Mouse (Mus musculus): Measurements from ENCODE around the gene Rae1. TPM values are rescaled to one million over a fixed set of nuclear protein-coding genes. Genes with fewer than 3 reads are reported as not detected.

Gene Rae1
- total RNA-seq, 1 experiment from 2014 or later, result 45.8 TPM

DNA sequence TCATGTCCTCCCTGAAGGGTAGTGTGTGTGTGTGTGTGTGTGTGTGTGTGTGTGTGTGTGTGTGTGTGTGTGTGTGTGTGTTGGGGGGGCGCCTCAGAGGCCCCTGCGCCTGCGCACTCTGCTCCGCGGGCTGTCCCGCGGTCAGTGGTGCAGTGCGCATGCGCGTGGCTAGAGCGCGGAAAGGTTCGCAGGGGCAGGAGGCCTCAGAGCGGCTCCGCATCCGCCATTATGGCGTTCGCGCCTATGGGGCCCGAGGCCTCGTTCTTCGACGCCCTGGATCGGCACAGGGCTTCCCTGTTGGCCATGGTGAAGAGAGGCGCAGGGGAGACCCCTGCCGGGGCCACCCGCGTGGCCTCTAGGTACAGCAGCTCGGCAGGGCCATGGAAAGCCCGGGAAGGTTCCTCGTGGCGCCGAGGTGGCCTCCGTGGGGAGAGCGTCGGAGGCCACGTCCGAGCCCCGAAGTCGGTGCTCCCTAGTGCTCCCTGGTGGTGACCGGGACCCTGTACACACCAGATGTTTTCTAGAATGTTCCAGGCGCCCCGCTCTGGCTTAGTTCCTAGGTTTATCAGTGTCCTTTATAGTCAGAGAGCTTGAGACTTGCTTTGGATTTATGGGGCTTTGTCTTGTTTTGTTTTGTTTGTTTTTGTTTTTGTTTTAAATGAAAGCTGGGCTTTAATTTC, 20.1 kb upstream of the Rae1 start:
- no peak for ATAC-seq (replicated peaks in 1 of 2; ENCODE audit: insufficient read depth in 1 of 2, low FRiP score in 2 of 2, low TSS enrichment in 1 of 2, low read depth in 1 of 2, poor library complexity in 2 of 2, severe bottlenecking in 2 of 2)

DNA sequence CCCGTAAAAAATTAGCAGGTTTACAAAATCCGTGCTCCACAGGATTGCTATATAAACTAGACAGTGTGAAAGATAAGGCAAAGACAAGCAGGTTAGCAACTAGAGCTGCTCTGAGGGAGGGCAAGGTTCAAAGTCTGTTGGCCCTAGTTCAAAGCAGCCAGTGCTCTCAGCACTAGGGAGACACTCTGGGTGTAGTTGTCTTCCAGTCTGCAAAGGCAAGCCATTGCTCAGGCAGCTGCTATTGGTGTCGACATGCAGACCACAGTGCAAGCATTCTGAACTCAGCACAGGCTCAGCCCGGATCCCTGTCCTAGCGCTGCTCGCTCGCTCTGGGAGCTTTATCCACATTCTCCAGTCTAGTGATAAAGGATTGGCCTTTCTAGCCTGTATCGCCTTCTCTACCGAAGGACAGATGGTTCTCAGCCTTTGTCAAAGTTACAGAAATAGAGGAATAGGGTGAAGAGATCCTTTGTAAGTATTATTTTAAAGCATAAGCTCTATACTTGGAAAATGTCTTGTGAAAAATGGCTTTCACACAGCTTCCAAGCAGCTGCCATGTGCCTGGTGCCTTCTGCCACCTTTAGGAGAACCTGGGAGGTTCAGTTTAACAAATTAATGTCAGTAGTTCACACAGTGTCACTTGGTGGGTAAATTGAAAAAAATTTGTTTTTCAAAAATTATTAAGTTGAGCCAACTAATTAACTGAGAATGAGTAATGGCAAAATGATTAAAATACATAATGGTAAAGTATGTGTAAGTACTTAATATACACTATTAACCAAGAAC, 16.9 kb upstream of the Rae1 start:
- no peak for ATAC-seq (replicated peaks in 1 of 2; ENCODE audit: insufficient read depth in 1 of 2, low FRiP score in 2 of 2, low TSS enrichment in 1 of 2, low read depth in 1 of 2, poor library complexity in 2 of 2, severe bottlenecking in 2 of 2)

GRCm38 (mm10) chr2:172990161-172990560, 9.8 kb upstream of the Rae1 start:
- ATAC-seq (replicated peaks in 1 of 2; ENCODE audit: insufficient read depth in 1 of 2, low FRiP score in 2 of 2, low TSS enrichment in 1 of 2, low read depth in 1 of 2, poor library complexity in 2 of 2, severe bottlenecking in 2 of 2), result no peak

DNA sequence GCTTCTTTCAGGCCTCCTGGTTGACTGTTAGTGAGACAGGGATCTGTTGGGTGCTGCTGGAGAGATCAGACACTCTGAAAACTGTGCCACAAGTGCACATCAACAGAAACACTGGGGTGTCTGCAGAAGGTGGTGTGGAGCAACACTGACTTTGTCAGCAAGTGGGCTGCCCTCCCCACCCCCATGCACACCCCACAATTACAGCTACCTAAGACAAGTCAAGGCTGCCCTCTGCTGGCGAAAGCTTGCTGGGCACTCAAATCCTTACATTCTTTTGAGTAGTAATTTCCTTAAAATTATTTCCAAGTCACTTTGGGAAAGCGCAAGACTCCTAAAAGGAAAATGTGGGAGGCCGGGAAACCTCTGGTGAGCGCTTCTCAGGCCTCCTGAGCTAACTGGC, 3.7 kb upstream of the Rae1 start:
- ATAC-seq (replicated peaks in 1 of 2; ENCODE audit: insufficient read depth in 1 of 2, low FRiP score in 2 of 2, low TSS enrichment in 1 of 2, low read depth in 1 of 2, poor library complexity in 2 of 2, severe bottlenecking in 2 of 2), result 0 out of 4 replicates have a peak, but pooled peaks of 1 of the 2 experiments have one; percentile 13

GRCm38 (mm10) chr2:172997748-172998147, 2.2 kb upstream of the Rae1 start:
- no peak for ATAC-seq (replicated peaks in 1 of 2; ENCODE audit: insufficient read depth in 1 of 2, low FRiP score in 2 of 2, low TSS enrichment in 1 of 2, low read depth in 1 of 2, poor library complexity in 2 of 2, severe bottlenecking in 2 of 2)

GRCm38 (mm10) chr2:172998478-172998877, 1.4 kb upstream of the Rae1 start:
- no peak for ATAC-seq (replicated peaks in 1 of 2; ENCODE audit: insufficient read depth in 1 of 2, low FRiP score in 2 of 2, low TSS enrichment in 1 of 2, low read depth in 1 of 2, poor library complexity in 2 of 2, severe bottlenecking in 2 of 2)

DNA sequence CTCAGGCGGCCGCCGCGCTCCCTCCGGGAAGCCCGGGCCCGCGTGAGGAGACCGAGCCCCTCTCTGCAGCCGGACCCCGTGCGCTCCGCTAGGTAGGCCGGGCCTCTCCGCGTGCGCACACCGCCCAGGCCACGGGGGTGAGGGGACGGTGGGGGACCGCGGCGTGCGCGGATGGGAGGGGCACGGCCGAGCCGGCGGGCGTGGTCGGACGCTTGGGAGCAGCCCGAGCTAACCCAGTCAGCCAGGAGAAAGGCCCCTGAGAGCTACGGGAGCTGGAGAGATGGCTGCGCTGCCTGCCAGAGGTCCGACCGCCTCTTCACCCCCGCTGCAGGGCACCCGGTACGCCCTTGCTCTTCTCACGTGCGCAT, 352 bp downstream of the Rae1 start:
- ATAC-seq (replicated peaks in 1 of 2; ENCODE audit: insufficient read depth in 1 of 2, low FRiP score in 2 of 2, low TSS enrichment in 1 of 2, low read depth in 1 of 2, poor library complexity in 2 of 2, severe bottlenecking in 2 of 2), result peak; percentile 18 to 39; a peak in 3 of 4 replicates

DNA sequence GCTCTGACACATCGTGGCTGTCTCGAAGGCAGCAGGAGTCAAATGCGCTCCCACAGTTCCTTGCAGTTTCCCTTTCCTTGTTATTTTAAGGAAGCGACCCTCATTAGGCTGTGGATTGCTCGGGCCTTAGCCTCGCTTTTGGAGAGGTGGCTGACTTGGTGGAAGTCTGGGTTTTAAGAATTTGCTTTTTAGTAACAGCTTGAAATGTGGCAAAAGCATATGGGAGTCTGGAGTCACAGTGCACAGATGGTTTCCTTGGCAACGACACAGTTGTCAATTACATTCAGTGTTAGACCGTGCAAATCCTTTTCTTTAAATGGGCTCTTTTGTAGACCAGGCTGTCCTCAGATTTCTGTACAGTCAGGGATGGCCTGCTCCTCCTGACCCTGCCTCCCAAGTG, 1.0 kb downstream of the Rae1 start:
- ATAC-seq (replicated peaks in 1 of 2; ENCODE audit: insufficient read depth in 1 of 2, low FRiP score in 2 of 2, low TSS enrichment in 1 of 2, low read depth in 1 of 2, poor library complexity in 2 of 2, severe bottlenecking in 2 of 2), result no peak

DNA sequence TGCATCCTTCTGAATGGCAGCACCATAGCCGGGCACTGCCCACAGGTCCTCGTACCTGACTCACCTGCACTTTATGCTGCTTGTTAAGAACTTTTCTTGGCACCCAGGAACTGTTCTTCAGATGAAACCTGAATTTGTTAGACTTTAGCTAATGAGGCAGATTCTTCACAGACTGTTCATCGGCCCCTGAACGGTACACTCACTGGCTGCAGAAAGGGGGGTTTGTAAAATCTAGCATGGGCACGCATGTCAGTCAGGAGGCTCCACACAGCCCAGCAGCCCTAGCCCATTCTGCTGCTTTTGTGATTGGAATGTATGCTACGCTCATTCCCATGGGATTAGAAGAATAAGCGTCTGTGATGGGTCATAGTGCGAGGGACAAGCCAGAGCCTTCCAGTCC, 3.8 kb downstream of the Rae1 start:
- ATAC-seq (replicated peaks in 1 of 2; ENCODE audit: insufficient read depth in 1 of 2, low FRiP score in 2 of 2, low TSS enrichment in 1 of 2, low read depth in 1 of 2, poor library complexity in 2 of 2, severe bottlenecking in 2 of 2), result no peak

- ATAC-seq (replicated peaks in 1 of 2; ENCODE audit: insufficient read depth in 1 of 2, low FRiP score in 2 of 2, low TSS enrichment in 1 of 2, low read depth in 1 of 2, poor library complexity in 2 of 2, severe bottlenecking in 2 of 2), result no peak
Measured at GRCm38 (mm10) chr2:173010220-173010717, 10.4 kb downstream of the Rae1 start.

DNA sequence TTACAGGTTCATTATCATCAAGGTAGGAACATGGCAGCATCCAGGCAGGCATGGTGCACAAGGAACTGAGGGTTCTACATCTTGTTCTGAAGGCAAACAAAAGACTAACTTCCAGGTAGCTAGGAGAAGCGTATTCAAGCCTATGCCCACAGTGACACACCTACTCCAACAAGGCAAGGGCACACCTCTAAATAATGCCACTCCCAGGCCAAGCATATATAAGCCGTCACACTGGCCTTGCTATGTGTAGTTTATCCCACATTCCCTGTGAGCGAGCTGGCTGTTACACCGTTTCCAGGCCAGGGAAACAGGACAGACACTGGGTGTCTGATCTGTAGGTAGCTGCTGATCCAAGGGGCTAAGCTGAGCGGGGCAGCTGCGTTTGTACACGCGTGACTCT, 11.5 kb downstream of the Rae1 start:
- ATAC-seq (replicated peaks in 1 of 2; ENCODE audit: insufficient read depth in 1 of 2, low FRiP score in 2 of 2, low TSS enrichment in 1 of 2, low read depth in 1 of 2, poor library complexity in 2 of 2, severe bottlenecking in 2 of 2), result no peak

GRCm38 (mm10) chr2:173014741-173015287, 14.9 kb downstream of the Rae1 start:
- ATAC-seq (replicated peaks in 1 of 2; ENCODE audit: insufficient read depth in 1 of 2, low FRiP score in 2 of 2, low TSS enrichment in 1 of 2, low read depth in 1 of 2, poor library complexity in 2 of 2, severe bottlenecking in 2 of 2), result no peak

- peak; percentile 55 to 71 for ATAC-seq (replicated peaks in 1 of 2; ENCODE audit: insufficient read depth in 1 of 2, low FRiP score in 2 of 2, low TSS enrichment in 1 of 2, low read depth in 1 of 2, poor library complexity in 2 of 2, severe bottlenecking in 2 of 2)
Measured at GRCm38 (mm10) chr2:173017940-173018339, 18.0 kb downstream of the Rae1 start.

GRCm38 (mm10) chr2:173018618-173019017, 18.7 kb downstream of the Rae1 start:
- peak in 1 of 2 experiments; percentile 8; a peak in 1 of 4 replicates for ATAC-seq (replicated peaks in 1 of 2; ENCODE audit: insufficient read depth in 1 of 2, low FRiP score in 2 of 2, low TSS enrichment in 1 of 2, low read depth in 1 of 2, poor library complexity in 2 of 2, severe bottlenecking in 2 of 2)

DNA sequence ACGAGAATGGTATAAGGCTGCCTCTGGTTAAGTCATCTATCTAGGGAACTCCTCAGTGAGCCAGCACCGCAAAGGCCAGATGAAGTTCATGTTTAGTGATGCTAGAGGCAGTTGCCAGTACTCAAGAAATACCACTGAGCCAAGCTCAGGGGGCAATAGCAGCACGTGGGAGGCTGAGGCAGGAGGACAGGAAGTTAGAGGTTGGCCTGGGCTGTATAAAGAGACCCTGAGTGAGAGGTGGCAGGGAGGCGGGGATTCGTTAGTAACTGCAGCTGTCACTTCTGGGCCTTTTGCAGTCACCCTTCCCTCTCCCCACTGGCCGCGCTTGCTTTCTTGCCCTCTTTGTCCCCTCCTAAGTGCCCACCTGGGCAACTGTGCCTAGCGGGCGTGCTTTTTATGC, 19.4 kb downstream of the Rae1 start:
- peak; percentile 11 to 20; a peak in 2 of 4 replicates for ATAC-seq (replicated peaks in 1 of 2; ENCODE audit: insufficient read depth in 1 of 2, low FRiP score in 2 of 2, low TSS enrichment in 1 of 2, low read depth in 1 of 2, poor library complexity in 2 of 2, severe bottlenecking in 2 of 2)

DNA sequence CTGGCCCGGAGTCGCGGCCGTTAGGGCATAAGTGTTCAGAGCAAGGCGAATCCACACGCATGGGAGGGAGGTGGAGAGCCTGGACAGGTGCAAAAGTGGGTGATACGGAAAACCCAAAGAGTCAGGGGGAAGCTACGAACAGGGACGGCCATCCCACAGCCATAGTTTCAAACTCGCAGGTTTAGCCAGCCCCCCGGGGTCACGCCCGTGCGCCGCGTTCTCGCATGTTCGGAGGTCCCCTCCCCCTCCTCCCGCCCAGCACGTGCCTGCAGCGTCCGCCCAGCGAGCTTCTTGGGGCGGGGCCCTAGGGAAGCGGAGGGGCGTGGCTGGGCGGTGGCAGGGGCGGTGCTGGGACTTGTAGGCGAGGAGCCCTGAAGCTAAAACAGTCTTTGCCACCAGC, 19.9 kb downstream of the Rae1 start:
- peak; percentile 47 to 57 for ATAC-seq (replicated peaks in 1 of 2; ENCODE audit: insufficient read depth in 1 of 2, low FRiP score in 2 of 2, low TSS enrichment in 1 of 2, low read depth in 1 of 2, poor library complexity in 2 of 2, severe bottlenecking in 2 of 2)

DNA sequence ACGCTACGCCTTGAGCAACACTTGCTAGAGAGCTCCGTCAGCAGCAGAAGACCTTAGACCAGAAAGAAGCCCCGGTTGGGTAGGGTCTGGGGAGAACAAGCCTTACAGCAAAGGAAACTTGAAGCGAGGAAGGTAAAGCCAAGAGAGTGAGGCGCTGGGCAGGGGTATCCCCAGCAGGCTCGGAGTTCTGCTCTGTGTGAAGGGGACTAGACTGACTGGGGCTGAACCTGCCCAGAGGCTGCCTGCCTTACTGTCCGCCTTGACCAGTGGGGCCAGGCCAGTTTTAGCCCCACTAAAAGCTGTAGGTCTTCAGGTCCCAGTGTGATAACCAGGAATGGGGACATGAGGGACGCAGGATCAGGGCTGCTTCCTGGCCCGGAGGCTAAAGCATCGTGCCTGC, 20.5 kb downstream of the Rae1 start, which contains the start of gene Rbm38:
Rbm38 (plus strand) TSS at position 69 of the 400 bp plus-strand sequence.
- ATAC-seq (replicated peaks in 1 of 2; ENCODE audit: insufficient read depth in 1 of 2, low FRiP score in 2 of 2, low TSS enrichment in 1 of 2, low read depth in 1 of 2, poor library complexity in 2 of 2, severe bottlenecking in 2 of 2), result no peak

DNA sequence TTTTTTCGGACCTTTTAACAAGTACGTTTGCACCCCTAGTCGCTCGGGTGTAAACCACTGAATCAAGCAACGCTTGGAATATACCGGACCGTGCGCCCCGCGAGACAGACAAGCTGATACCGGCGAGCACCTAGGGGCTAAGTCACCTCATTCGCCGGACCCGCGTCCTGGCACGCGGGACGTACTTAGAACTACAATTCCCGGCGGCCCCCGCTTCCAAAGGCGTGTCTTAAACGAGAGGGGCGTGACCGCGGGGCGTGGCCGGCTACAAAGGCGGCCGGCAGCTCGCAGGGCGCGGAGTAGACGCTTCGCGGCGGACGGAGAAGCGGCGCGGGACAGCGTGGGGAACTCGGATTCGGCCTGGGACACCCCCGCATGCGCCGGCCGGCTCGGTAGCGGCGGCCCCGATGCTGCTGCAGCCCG, 21.7 kb downstream of the Rae1 start:
- ATAC-seq (replicated peaks in 1 of 2; ENCODE audit: insufficient read depth in 1 of 2, low FRiP score in 2 of 2, low TSS enrichment in 1 of 2, low read depth in 1 of 2, poor library complexity in 2 of 2, severe bottlenecking in 2 of 2), result peak; percentile 46 to 49
